Mouse (Mus musculus) heart, adult 2 months (tissue): ENCODE data around the gene Mypn.

Source experiments
- CTCF ChIP-seq: fragments of 200-600 bp; IDR thresholded peaks from 2 replicates; pipeline ENCODE4 v1.8.1; 2022; ENCODE audit warnings: antibody characterized with exemption, mild to moderate bottlenecking, moderate library complexity
- POLR2A ChIP-seq: fragments of 200-500 bp; IDR thresholded peaks from 2 replicates; pipeline ENCODE4 v1.6.1; 2011; ENCODE audit warnings: mild to moderate bottlenecking, low read depth, low read length, control low read depth; ENCODE audit not compliant: insufficient read depth

DNA sequence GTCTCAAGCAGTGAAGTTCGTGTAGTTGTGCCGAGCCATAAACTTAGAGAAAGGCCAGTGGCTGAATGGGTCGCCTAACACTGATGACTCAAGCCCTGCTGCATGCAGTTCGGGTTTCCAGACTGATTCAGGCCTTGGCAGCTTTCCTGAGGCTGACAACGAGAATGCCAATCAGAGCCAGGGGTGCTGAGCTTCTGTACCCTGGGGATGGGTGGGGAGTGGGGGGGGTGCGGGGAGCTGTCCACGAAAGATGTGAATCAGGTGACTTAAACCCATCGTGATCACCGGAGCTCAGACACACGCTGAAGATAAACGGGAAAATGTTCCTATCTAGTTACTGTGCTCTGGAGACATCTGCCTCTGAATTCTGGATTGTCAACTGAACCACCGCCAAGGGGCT lies 20.6 kb upstream of the Mypn start:
- no peak for TF ChIP-seq POLR2A
- TF ChIP-seq CTCF, result no peak
